20 mouse cellular contexts compared by ENCODE assay signal in genomic region chr19:32374751-32375150, GRCm38 (mm10).
"Had no signal": no experiment of that assay in that cellular context is flagged by ENCODE, and none has a peak within 500 bp of the region (broad histone marks: within the 10 kb centered on the region; RNA-seq: fewer than 3 reads in every experiment).

No protein-coding gene starts in this region.

- H3K36me3 ChIP-seq: limb, embryonic 12.5 days; limb, embryonic 15.5 days; liver, embryonic 12.5 days; liver, embryonic 15.5 days; midbrain, embryonic 12.5 days; midbrain, embryonic 15.5 days; neural tube, embryonic 13.5 days; stomach, embryonic 15.5 days had no signal

- H3K27me3 ChIP-seq: limb, embryonic 12.5 days; limb, embryonic 15.5 days; liver, embryonic 15.5 days; midbrain, embryonic 12.5 days; midbrain, embryonic 15.5 days; neural tube, embryonic 13.5 days; stomach, embryonic 15.5 days had no signal

- ATAC-seq: liver, embryonic 12.5 days; midbrain, embryonic 15.5 days had no signal

- H3K9me3 ChIP-seq: limb, embryonic 12.5 days; limb, embryonic 15.5 days; liver, embryonic 12.5 days; liver, embryonic 15.5 days; midbrain, embryonic 12.5 days; midbrain, embryonic 15.5 days; neural tube, embryonic 13.5 days; stomach, embryonic 15.5 days had no signal

- H3K4me3 ChIP-seq: layer of hippocampus, adult 2 months; limb, embryonic 12.5 days; limb, embryonic 15.5 days; liver, embryonic 12.5 days; liver, embryonic 15.5 days; midbrain, embryonic 12.5 days; midbrain, embryonic 15.5 days; myocyte; neural tube, embryonic 13.5 days; stomach, embryonic 15.5 days had no signal

- H3K4me2 ChIP-seq: limb, embryonic 12.5 days; limb, embryonic 15.5 days; liver, embryonic 12.5 days; liver, embryonic 15.5 days; midbrain, embryonic 12.5 days; midbrain, embryonic 15.5 days; neural tube, embryonic 13.5 days; stomach, embryonic 15.5 days had no signal

- H3K27ac ChIP-seq: kidney, postnatal 0 days; layer of hippocampus, adult 2 months; limb, embryonic 12.5 days; limb, embryonic 15.5 days; liver, embryonic 12.5 days; liver, embryonic 15.5 days; midbrain, embryonic 12.5 days; midbrain, embryonic 15.5 days; neural tube, embryonic 13.5 days; stomach, embryonic 15.5 days had no signal

- H3K9ac ChIP-seq: limb, embryonic 12.5 days; limb, embryonic 15.5 days; liver, embryonic 12.5 days; liver, embryonic 15.5 days; midbrain, embryonic 12.5 days; midbrain, embryonic 15.5 days; neural tube, embryonic 13.5 days; stomach, embryonic 15.5 days had no signal

- DNase-seq: kidney, adult 2 months; layer of hippocampus, adult 9-11 months; lung, adult 2 months; lung, postnatal 14 days; lung, postnatal 4 days; retina, postnatal 1 day; right cerebral cortex, postnatal 25 days; spleen, adult 18-20 months; thymus, postnatal 25 days had no signal
